Comparison of ENCODE assay signal across 25 mouse cellular contexts in genomic region chr2:45878656-45879055, GRCm38 (mm10).
"Had no signal": no experiment of that assay in that cellular context is flagged by ENCODE, and none has a peak within 500 bp of the region (broad histone marks: within the 10 kb centered on the region; RNA-seq: fewer than 3 reads in every experiment).

No protein-coding gene starts in this region.

- H3K27me3 ChIP-seq: heart, embryonic 12.5 days; hindbrain, embryonic 13.5 days; hindbrain, embryonic 15.5 days; intestine, embryonic 15.5 days; limb, embryonic 13.5 days; limb, embryonic 15.5 days; liver, embryonic 12.5 days had no signal

- H3K9ac ChIP-seq: heart, embryonic 12.5 days; hindbrain, embryonic 13.5 days; hindbrain, embryonic 15.5 days; intestine, embryonic 15.5 days; limb, embryonic 13.5 days; limb, embryonic 15.5 days; liver, embryonic 12.5 days; liver, embryonic 14.5 days had no signal

- H3K4me3 ChIP-seq: heart, adult 2 months; heart, embryonic 10.5 days; heart, embryonic 12.5 days; hindbrain, embryonic 10.5 days; hindbrain, embryonic 13.5 days; hindbrain, embryonic 15.5 days; intestine, embryonic 15.5 days; layer of hippocampus, adult 2 months; limb, embryonic 13.5 days; limb, embryonic 15.5 days; liver, embryonic 12.5 days had no signal

- H3K36me3 ChIP-seq: heart, embryonic 10.5 days; heart, embryonic 12.5 days; hindbrain, embryonic 10.5 days; hindbrain, embryonic 13.5 days; hindbrain, embryonic 15.5 days; intestine, embryonic 15.5 days; limb, embryonic 13.5 days; limb, embryonic 15.5 days; liver, embryonic 12.5 days had no signal

- H3K4me2 ChIP-seq: heart, embryonic 12.5 days; hindbrain, embryonic 13.5 days; hindbrain, embryonic 15.5 days; intestine, embryonic 15.5 days; limb, embryonic 13.5 days; limb, embryonic 15.5 days; liver, embryonic 12.5 days had no signal

- H3K4me1 ChIP-seq: heart, embryonic 10.5 days; heart, embryonic 12.5 days; hindbrain, embryonic 10.5 days; hindbrain, embryonic 13.5 days; hindbrain, embryonic 15.5 days; intestine, embryonic 15.5 days; limb, embryonic 13.5 days; limb, embryonic 15.5 days; liver, embryonic 12.5 days had no signal

- ATAC-seq: hindbrain, postnatal 0 days; intestine, embryonic 15.5 days; intestine, postnatal 0 days; liver, embryonic 12.5 days had no signal

- H3K27ac ChIP-seq: heart, adult 2 months; heart, embryonic 10.5 days; hindbrain, embryonic 10.5 days; hindbrain, embryonic 13.5 days; hindbrain, embryonic 15.5 days; hindbrain, postnatal 0 days; intestine, embryonic 15.5 days; layer of hippocampus, adult 2 months; limb, embryonic 13.5 days; limb, embryonic 15.5 days; liver, embryonic 12.5 days; liver, embryonic 14.5 days had no signal

- DNase-seq: gastrocnemius, postnatal 14 days; gastrocnemius, postnatal 36 days; heart, adult 11 months; heart, adult 2 months; heart, postnatal 10 days; heart, postnatal 4 days; kidney, adult 18-20 months; kidney, adult 8-10 months; kidney, postnatal 10 days; kidney, postnatal 25 days; kidney, postnatal 4 days; left cerebral cortex, postnatal 4 days had no signal

- H3K9me3 ChIP-seq: heart, embryonic 10.5 days; heart, embryonic 12.5 days; hindbrain, embryonic 10.5 days; hindbrain, embryonic 13.5 days; hindbrain, embryonic 15.5 days; intestine, embryonic 15.5 days; limb, embryonic 13.5 days; limb, embryonic 15.5 days; liver, embryonic 12.5 days had no signal
